Mouse (Mus musculus) embryonic facial prominence, embryonic 14.5 days (tissue): ENCODE data around the gene Dgkd. TPM values are rescaled to one million over a fixed set of nuclear protein-coding genes. Genes with fewer than 3 reads are reported as not detected.
A peak's percentile ranks its signal among the peaks of the same experiment; 100 is the strongest.

ENCODE experiments used
- ATAC-seq: fragments of 200-750 bp; cut with Nextera tagmentation; 2 replicates; pipeline ENCODE4 v1.8.0; 2017; ENCODE audit warnings: low read depth, moderate number of reproducible peaks, moderate TSS enrichment
- DNase-seq: peaks from one replicate; pipeline ENCODE4 v3.0.0-alpha.2; 2015; ENCODE audit warnings: low spot score
- H3K27ac ChIP-seq: fragments of 300-500 bp; sonication (generic); replicated peaks from 2 replicates; pipeline ENCODE4 v1.5.1; 2014; ENCODE audit warnings: low read depth, mild to moderate bottlenecking, low read length, moderate library complexity
- H3K27me3 ChIP-seq: fragments of 300-500 bp; sonication (generic); replicated peaks from 2 replicates; pipeline ENCODE4 v1.6.1; 2014; ENCODE audit warnings: low read length; ENCODE audit not compliant: control insufficient read depth, insufficient read depth
- H3K36me3 ChIP-seq: fragments of 300-500 bp; sonication (generic); 2 replicates; pipeline ENCODE4 v1.6.1; 2014; ENCODE audit warnings: low read length, mixed read lengths; ENCODE audit not compliant: control insufficient read depth, insufficient read depth
- H3K4me1 ChIP-seq: fragments of 300-500 bp; sonication (generic); 2 replicates; pipeline ENCODE4 v1.6.1; 2014; ENCODE audit warnings: antibody characterized with exemption, low read length; ENCODE audit not compliant: control insufficient read depth, insufficient read depth
- H3K4me2 ChIP-seq: fragments of 300-500 bp; sonication (generic); 2 replicates; pipeline ENCODE4 v1.6.1; 2014; ENCODE audit warnings: low read depth, mild to moderate bottlenecking, low read length, moderate library complexity, mixed read lengths
- H3K4me3 ChIP-seq: fragments of 300-500 bp; sonication (generic); 2 replicates; pipeline ENCODE4 v1.5.1; 2014; ENCODE audit warnings: low read depth, mild to moderate bottlenecking, low read length
- H3K9ac ChIP-seq: fragments of 300-500 bp; sonication (generic); 2 replicates; pipeline ENCODE4 v1.6.1; 2014; ENCODE audit warnings: low read depth, mild to moderate bottlenecking, low read length, moderate library complexity, mixed read lengths
- H3K9me3 ChIP-seq: fragments of 300-500 bp; sonication (generic); 2 replicates; pipeline ENCODE4 v1.6.1; 2016; ENCODE audit warnings: low read length; ENCODE audit not compliant: control insufficient read depth
- WGBS: fragments of 180-500 bp; shearing (Covaris S2); extraction: QIAGEN DNeasy Blood & Tissue Kit; methylation state at CpG from one replicate; pipeline ENCODE4 v1.1.7; 2014; 5-methylcytosine and 5-hydroxymethylcytosine counted together
- polyA plus RNA-seq: library from polyadenylated mRNA; unstranded; fragments of >200 nt; fragmentation: Nextera tagmentation; extraction: Ambion mirVana; gene quantifications from 2 replicates; pipeline ENCODE4 v1.2.1, GENCODE M21; 2014

The Dgkd gene
- 31.7 and 34.1 TPM in 2 replicates for polyA plus RNA-seq

DNA sequence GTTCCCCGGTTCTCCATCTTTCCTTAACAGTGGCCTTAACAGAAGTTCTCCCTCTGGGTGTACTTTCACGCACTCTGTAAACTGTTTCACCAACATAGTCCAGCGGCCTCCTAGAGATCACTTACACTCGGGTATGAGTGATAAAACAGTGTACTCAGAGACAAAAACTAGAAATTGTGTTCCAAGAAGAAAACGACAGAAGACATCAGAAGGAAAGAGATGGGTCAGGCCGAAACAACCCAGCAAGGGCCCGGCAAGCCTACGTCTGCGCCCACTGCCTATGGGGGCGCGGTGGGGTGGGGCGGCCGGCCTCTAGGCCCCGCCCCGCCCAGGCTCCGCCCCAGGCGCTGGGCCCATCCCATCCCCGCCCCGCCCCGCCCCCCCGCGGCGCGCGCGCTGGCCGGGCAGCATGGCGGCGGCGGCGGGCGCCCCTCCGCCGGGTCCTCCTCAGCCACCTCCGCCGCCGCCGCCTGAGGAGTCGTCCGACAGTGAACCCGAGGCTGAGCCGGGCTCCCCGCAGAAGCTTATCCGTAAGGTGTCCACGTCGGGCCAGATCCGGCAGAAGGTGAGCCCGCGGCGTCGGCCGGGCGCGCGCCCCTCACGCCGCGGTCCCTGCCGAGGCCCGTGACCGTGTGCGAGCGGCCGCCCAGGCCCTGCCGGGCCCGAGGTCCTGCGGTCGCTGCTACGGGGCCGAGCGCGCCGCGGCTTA is at the start of gene Dgkd:
TSS of gene Dgkd (plus strand) at position 396 of the 709 bp plus-strand sequence.
- Histone ChIP-seq H3K27ac (peak within 1 kb of the TSS; percentile 50), H3K36me3 (no peaks in the 10 kb centered on the region), H3K9ac (peak within 1 kb of the TSS; percentile 87), H3K9me3 (no peaks in the 10 kb centered on the region), H3K27me3 (no peaks in the 10 kb centered on the region), H3K4me3 (peak within 1 kb of the TSS; percentile 82), H3K4me2 (peak within 1 kb of the TSS; percentile 78), H3K4me1 (peaks cover 17% of the 10 kb centered on the region; the same call in 1 of the 2 replicates)
- WGBS: 2% methylated on average over 23 of the region's 74 CpGs
- ATAC-seq: peak; percentile 93
- peak; percentile 90 for DNase-seq

DNA sequence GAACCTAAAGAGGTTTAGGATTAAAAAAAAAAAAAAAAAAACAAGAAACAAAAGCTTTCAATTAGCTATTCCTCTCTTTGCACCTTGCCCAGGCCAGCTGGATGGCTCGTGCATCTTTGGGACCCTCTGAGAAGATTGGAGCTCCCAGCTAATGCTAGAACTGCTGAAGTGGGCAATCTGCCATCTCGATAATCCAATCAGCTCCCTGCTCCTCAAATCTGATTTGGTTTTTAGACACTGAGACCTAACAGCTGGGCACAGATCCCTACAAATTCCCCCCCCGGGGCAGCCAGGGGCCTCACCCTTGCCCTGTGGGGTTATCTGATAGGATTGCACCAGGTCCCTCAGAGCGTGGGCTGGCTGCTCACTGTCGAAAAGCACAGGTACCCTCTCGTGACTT is 49.5 kb upstream of the Dgkd start, which contains the start of gene Sag:
TSS of gene Sag (plus strand) at position 105 of the 400 bp plus-strand sequence.
- 55% methylated on average over 6 of the region's 6 CpGs for WGBS
- H3K27ac ChIP-seq: 0 out of 2 replicates have a peak within 1 kb of the TSS, but pooled peaks have one; percentile 15
- H3K9ac ChIP-seq: no peak within 1 kb of the TSS
- DNase-seq: peak; percentile 20
- ATAC-seq: no peak; the same call in 1 of the 2 replicates
- no peaks in the 10 kb centered on the region for H3K27me3 ChIP-seq
- H3K9me3 ChIP-seq: no peaks in the 10 kb centered on the region
- no peaks in the 10 kb centered on the region for H3K4me1 ChIP-seq
- no peak within 1 kb of the TSS for H3K4me3 ChIP-seq
- no peaks in the 10 kb centered on the region for H3K36me3 ChIP-seq
- H3K4me2 ChIP-seq: no peak within 1 kb of the TSS

DNA sequence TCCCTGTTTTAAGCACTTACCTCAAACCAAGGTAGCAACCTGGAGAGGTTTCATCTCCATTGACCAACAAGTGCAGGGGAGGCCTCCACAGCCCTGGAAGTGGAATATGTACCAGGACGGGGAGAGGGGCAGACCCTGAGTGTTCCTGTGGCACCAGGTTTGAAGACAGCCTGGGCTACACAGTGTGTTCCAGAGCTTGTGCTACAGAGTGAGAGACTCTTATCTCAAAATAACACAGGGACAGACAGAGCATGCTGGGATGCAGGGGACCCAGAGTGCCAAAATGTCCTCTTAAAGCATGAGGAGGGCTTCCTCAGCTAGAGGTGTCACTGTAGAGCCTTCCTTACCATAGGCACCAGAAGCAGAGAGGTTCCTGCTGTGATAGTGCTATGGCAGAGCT is 45.3 kb upstream of the Dgkd start:
- Histone ChIP-seq H3K9ac (no peak overlapping the region), H3K4me1 (no peaks in the 10 kb centered on the region), H3K27me3 (no peaks in the 10 kb centered on the region), H3K27ac (no peak overlapping the region), H3K9me3 (no peaks in the 10 kb centered on the region), H3K36me3 (no peaks in the 10 kb centered on the region), H3K4me2 (no peak overlapping the region), H3K4me3 (no peak overlapping the region)
- DNase-seq: no peak
- ATAC-seq: no peak
- 89% methylated on average over 1 of the region's 1 CpGs for WGBS

DNA sequence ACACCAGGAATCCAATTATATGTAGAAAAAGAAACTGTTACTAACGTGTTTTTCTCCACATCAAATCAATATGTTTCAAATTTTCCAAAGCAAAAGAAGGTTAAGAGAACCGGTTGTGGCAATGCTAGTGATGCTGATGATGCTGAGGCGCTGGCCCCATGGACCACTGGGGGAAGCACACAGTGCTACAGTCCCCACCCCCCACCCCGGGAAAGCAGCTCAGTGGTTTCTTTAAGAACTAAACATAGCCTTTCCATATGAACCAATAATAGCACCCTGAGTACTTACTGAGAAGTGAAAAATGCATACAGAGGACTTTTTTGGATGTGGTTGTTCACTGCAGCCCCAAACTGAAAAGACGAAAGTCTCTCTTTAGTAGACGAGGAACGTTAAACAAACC is 41.7 kb upstream of the Dgkd start:
- WGBS: 78% methylated on average over 7 of the region's 7 CpGs

DNA sequence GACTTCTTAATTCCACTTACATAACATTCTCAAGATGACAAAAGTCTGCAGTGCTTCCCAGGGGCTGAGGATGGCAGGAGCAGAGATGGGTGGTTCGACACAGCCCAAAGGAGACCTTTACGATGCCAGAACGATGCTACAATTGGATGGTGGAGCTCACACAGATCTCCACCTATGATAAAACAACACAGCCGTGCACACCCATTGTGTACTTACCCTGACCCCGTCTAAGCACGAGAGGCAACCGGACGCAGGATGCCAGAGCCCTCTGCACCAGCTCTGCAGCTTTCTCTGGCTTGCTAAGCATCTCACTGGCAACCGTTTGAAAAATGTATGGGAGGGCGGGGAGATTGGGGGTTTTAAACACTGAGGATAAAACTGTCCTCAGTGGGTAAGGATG is 41.0 kb upstream of the Dgkd start:
- ATAC-seq (no peak), DNase-seq (no peak)
- no peaks in the 10 kb centered on the region for H3K36me3 ChIP-seq
- H3K4me2 ChIP-seq: no peak overlapping the region
- no peaks in the 10 kb centered on the region for H3K9me3 ChIP-seq
- H3K9ac ChIP-seq: no peak overlapping the region
- no peaks in the 10 kb centered on the region; the same call in 1 of the 2 replicates for H3K4me1 ChIP-seq
- H3K4me3 ChIP-seq: no peak overlapping the region
- 83% methylated on average over 10 of the region's 10 CpGs for WGBS
- no peak overlapping the region for H3K27ac ChIP-seq
- no peaks in the 10 kb centered on the region for H3K27me3 ChIP-seq

More for the DNA sequence above, 41.7 kb upstream of the Dgkd start:
- no peak overlapping the region for H3K27ac ChIP-seq
- no peak overlapping the region for H3K9ac ChIP-seq
- DNase-seq: no peak
- no peak for ATAC-seq
- H3K27me3 ChIP-seq: no peaks in the 10 kb centered on the region
- no peak overlapping the region for H3K4me3 ChIP-seq
- H3K4me1 ChIP-seq: no peaks in the 10 kb centered on the region; the same call in 1 of the 2 replicates
- no peaks in the 10 kb centered on the region for H3K9me3 ChIP-seq
- H3K4me2 ChIP-seq: no peak overlapping the region
- H3K36me3 ChIP-seq: no peaks in the 10 kb centered on the region

DNA sequence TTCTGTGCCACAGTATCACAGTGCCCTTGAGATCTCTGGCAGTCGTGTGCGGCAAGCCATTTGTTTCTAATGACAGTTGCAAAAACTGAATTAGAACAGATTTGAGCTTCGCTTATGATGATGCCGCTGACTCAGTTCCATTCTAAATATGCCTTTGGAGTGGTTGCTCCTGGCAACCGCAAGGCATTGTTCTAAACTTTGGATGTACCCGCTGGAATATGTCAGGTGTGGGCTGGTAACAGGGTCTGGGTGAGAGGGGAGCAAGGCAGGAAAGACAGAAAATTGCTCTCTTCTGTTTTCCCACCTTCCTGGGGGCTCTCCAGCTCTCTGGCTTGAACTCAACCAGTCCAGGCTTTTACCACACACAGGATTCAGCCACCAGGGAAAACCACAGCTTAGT is 39.9 kb upstream of the Dgkd start:
- H3K4me2 ChIP-seq: no peak overlapping the region
- no peak overlapping the region for H3K27ac ChIP-seq
- no peaks in the 10 kb centered on the region; the same call in 1 of the 2 replicates for H3K4me1 ChIP-seq
- no peak overlapping the region for H3K4me3 ChIP-seq
- no peaks in the 10 kb centered on the region for H3K36me3 ChIP-seq
- ATAC-seq (no peak), DNase-seq (no peak)
- H3K9me3 ChIP-seq: no peaks in the 10 kb centered on the region
- no peaks in the 10 kb centered on the region for H3K27me3 ChIP-seq
- no peak overlapping the region for H3K9ac ChIP-seq
- WGBS: 75% methylated on average over 6 of the region's 6 CpGs

DNA sequence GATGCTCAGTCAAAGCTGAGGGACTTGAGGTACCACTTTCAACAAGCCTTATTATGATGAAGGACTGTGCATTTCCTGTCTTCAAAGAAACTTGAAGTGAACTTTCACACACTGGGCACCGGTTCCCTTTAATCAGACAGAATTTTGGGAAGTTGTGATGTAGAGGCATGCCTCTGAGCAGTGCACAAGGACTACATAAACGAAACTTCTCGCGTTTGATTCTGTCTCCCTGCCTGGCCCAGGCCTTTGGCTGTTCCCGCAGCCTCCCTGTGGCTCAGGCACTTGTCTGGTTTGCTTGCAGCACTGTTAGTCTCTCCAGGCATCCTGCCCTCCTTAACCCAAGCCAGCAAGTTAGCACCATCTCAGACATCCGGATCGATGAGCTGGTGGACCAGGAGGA is 39.4 kb upstream of the Dgkd start:
- Histone ChIP-seq H3K27me3 (no peaks in the 10 kb centered on the region), H3K4me2 (no peak overlapping the region), H3K9ac (no peak overlapping the region), H3K36me3 (no peaks in the 10 kb centered on the region), H3K4me1 (no peaks in the 10 kb centered on the region; the same call in 1 of the 2 replicates), H3K9me3 (no peaks in the 10 kb centered on the region), H3K27ac (no peak overlapping the region), H3K4me3 (no peak overlapping the region)
- DNase-seq (no peak), ATAC-seq (no peak)
- 75% methylated on average over 7 of the region's 7 CpGs for WGBS

DNA sequence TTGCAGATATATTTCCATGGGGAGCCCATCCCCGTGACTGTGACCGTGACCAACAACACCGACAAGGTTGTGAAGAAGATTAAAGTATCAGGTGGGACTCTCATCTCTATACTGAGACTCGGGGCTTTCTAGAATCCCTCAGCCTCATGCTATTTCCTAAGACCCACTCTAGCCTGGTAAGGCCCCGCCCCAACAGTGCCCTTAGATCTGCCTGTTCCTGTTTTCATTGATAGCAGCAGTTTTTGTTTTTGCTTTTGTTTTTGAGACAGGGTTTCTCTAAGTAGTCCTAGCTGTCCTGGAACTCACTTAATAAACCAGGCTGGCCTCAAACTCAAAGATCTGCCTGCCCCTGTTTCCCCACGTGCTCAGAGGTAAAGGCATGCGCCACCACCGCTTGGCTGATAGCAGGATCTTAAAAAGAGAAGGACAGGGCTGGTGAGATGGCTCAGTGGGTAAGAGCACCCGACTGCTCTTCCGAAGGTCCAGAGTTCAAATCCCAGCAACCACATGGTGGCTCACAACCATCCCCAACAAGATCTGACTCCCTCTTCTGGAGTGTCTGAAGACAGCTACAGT is 28.6 kb upstream of the Dgkd start:
- 90% methylated on average over 10 of the region's 10 CpGs for WGBS
- Histone ChIP-seq H3K4me1 (no peaks in the 10 kb centered on the region), H3K4me3 (no peak overlapping the region), H3K4me2 (no peak overlapping the region), H3K36me3 (no peaks in the 10 kb centered on the region), H3K27me3 (no peaks in the 10 kb centered on the region), H3K9ac (no peak overlapping the region), H3K27ac (no peak overlapping the region), H3K9me3 (no peaks in the 10 kb centered on the region)
- DNase-seq (no peak), ATAC-seq (no peak)
